Mouse (Mus musculus): ENCODE measurements around the gene Pdk1.
"Not testable (repeated sequence)": the region's sequence is repeated elsewhere in the genome, so short reads cannot be mapped to it uniquely, and the experiment has no call there.

The Pdk1 gene

GRCm38 (mm10) chr2:71874422-71874821 lies 1.4 kb downstream of the Pdk1 start:
- no peak for DNase-seq (ENCODE audit: low spot score in 2 of 2)

- DNase-seq (ENCODE audit: low spot score in 2 of 2): no peak
These were observed 1.8 kb downstream of the Pdk1 start for GRCm38 (mm10) chr2:71874836-71875235.

GRCm38 (mm10) chr2:71877865-71878264 lies 4.8 kb downstream of the Pdk1 start:
- no peak for DNase-seq (ENCODE audit: low spot score in 2 of 2)

- no peak for DNase-seq (ENCODE audit: low spot score in 2 of 2)
These were observed 5.4 kb downstream of the Pdk1 start for GRCm38 (mm10) chr2:71878441-71878840.

GRCm38 (mm10) chr2:71878943-71879342 lies 5.9 kb downstream of the Pdk1 start:
- DNase-seq (ENCODE audit: low spot score in 2 of 2): no peak

GRCm38 (mm10) chr2:71882914-71883651 lies 10.1 kb downstream of the Pdk1 start:
- no peak for DNase-seq (ENCODE audit: low spot score in 2 of 2)

- no peak for DNase-seq (ENCODE audit: low spot score in 2 of 2)
These were observed 14.2 kb downstream of the Pdk1 start for GRCm38 (mm10) chr2:71887269-71887668.

- no peak for DNase-seq (ENCODE audit: low spot score in 2 of 2)
These were observed 15.4 kb downstream of the Pdk1 start for GRCm38 (mm10) chr2:71888437-71888836.

GRCm38 (mm10) chr2:71891536-71891935 lies 18.5 kb downstream of the Pdk1 start:
- no peak for DNase-seq (ENCODE audit: low spot score in 2 of 2)

- DNase-seq (ENCODE audit: low spot score in 2 of 2): no peak
These were observed 19.8 kb downstream of the Pdk1 start for GRCm38 (mm10) chr2:71892741-71893349.

- no peak for DNase-seq (ENCODE audit: low spot score in 2 of 2)
These were observed 22.7 kb downstream of the Pdk1 start for GRCm38 (mm10) chr2:71895596-71896286.

GRCm38 (mm10) chr2:71897420-71897819 lies 24.4 kb downstream of the Pdk1 start:
- DNase-seq (ENCODE audit: low spot score in 2 of 2): no peak

- DNase-seq (ENCODE audit: low spot score in 2 of 2): no peak
These were observed 25.4 kb downstream of the Pdk1 start for GRCm38 (mm10) chr2:71898335-71898856.

GRCm38 (mm10) chr2:71899886-71900285 lies 26.9 kb downstream of the Pdk1 start:
- DNase-seq (ENCODE audit: low spot score in 2 of 2): no peak

- DNase-seq (ENCODE audit: low spot score in 2 of 2): no peak
These were observed 32.1 kb downstream of the Pdk1 start for GRCm38 (mm10) chr2:71905154-71905553.

GRCm38 (mm10) chr2:71906356-71906755 lies 33.3 kb downstream of the Pdk1 start:
- DNase-seq (ENCODE audit: low spot score in 2 of 2): not testable (repeated sequence)

- no peak for DNase-seq (ENCODE audit: low spot score in 2 of 2)
These were observed 40.9 kb downstream of the Pdk1 start for GRCm38 (mm10) chr2:71913911-71914310.

- DNase-seq (ENCODE audit: low spot score in 2 of 2): no peak
These were observed 46.2 kb downstream of the Pdk1 start for GRCm38 (mm10) chr2:71919227-71919647.

- not testable (repeated sequence) for DNase-seq (ENCODE audit: low spot score in 2 of 2)
These were observed 51.9 kb downstream of the Pdk1 start for GRCm38 (mm10) chr2:71924931-71925330.

- DNase-seq (ENCODE audit: low spot score in 2 of 2): no peak
These were observed 61.0 kb downstream of the Pdk1 start for GRCm38 (mm10) chr2:71934046-71934445.

- DNase-seq (ENCODE audit: low spot score in 2 of 2): no peak
These were observed 63.7 kb downstream of the Pdk1 start for GRCm38 (mm10) chr2:71936711-71937110.

GRCm38 (mm10) chr2:71937649-71938308 lies 64.8 kb downstream of the Pdk1 start:
- no peak for DNase-seq (ENCODE audit: low spot score in 2 of 2)

Measured in right cerebral cortex, postnatal 36 days (tissue).